ENCODE assay signal across 8 mouse cellular contexts in the genomic region with DNA sequence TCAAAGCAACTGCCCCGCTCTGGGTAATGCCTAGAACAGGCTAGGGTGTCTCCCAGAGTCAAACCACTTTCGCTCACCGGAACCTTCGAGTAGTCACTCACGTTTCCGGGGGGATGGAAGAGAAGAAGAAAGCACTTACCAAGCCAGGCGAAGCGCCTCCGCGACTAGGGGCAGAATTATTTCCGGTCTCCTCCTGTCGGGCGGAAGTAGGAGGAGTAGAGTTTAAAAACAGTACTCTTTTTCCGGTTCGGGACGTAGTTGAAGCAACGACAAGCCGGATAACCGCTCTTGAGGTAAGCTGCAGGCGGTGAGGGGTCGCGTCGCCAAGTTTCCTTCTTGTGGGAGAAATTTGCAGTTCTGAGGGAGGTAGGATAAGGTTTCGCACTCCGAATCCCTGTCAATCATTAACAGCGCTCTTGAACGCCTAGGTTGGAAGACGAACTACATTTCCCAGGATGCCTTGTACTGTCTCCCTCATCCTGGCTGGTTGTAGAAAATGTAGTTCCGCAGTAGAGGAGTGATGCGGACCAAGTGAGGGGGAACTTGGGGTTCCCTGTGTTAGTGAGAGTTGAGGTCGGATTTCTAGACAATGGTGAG. TPM values are rescaled to one million over a fixed set of nuclear protein-coding genes. Genes with fewer than 3 reads are reported as not detected.
DNase-seq lines count a peak whose midpoint lies in the region; ATAC-seq and TF ChIP-seq lines count a peak whose summit lies in the region.

A gene (plus strand): TSS at position 191 of the 597 bp plus-strand sequence.
A gene (minus strand): TSS at position 439 of the 597 bp plus-strand sequence.

- peak; percentile 98 for DNase-seq in c-Kit-positive CD71-positive TER-119-positive erythroid progenitor cells, embryonic 14.5 days (ENCODE audit: low spot score)
- DNase-seq in heart, postnatal 0 days (ENCODE audit: low spot score), result peak; percentile 98
- DNase-seq in kidney, postnatal 4 days, result peak; percentile 95 to 96

- no peaks in the 10 kb centered on the region for H3K9me3 ChIP-seq in E14TG2a.4 (ENCODE audit: low read length)
- no peaks in the 10 kb centered on the region for H3K9me3 ChIP-seq in forebrain, embryonic 12.5 days
- no peaks in the 10 kb centered on the region for H3K9me3 ChIP-seq in heart, postnatal 0 days (replicated peaks; ENCODE audit: control insufficient read depth, low read length)
- H3K9me3 ChIP-seq in liver, embryonic 16.5 days (replicated peaks; ENCODE audit: control insufficient read depth, low read length), result no peaks in the 10 kb centered on the region
- H3K9me3 ChIP-seq in neural tube, embryonic 13.5 days, result no peaks in the 10 kb centered on the region

- peak within 1 kb of the TSS; percentile 87 for H3K27ac ChIP-seq in forebrain, embryonic 12.5 days
- H3K27ac ChIP-seq in heart, postnatal 0 days (ENCODE audit: low read depth), result peak within 1 kb of the TSS; percentile 92
- peak within 1 kb of the TSS; percentile 94 for H3K27ac ChIP-seq in liver, embryonic 16.5 days (ENCODE audit: low read length)
- H3K27ac ChIP-seq in neural tube, embryonic 13.5 days (replicated peaks), result peak within 1 kb of the TSS; percentile 93
- H3K27ac ChIP-seq in testis, adult 2 months (ENCODE audit: control insufficient read depth, insufficient read depth, low read depth, low read length), result peak within 1 kb of the TSS; percentile 98

- peaks cover 12% of the 10 kb centered on the region for H3K36me3 ChIP-seq in E14TG2a.4 (ENCODE audit: insufficient read depth, low read length)
- H3K36me3 ChIP-seq in forebrain, embryonic 12.5 days (replicated peaks), result no peaks in the 10 kb centered on the region
- H3K36me3 ChIP-seq in heart, postnatal 0 days (replicated peaks; ENCODE audit: control insufficient read depth, insufficient read depth, low read length), result no peaks in the 10 kb centered on the region
- H3K36me3 ChIP-seq in liver, embryonic 16.5 days (ENCODE audit: control insufficient read depth, insufficient read depth), result no peaks in the 10 kb centered on the region
- H3K36me3 ChIP-seq in neural tube, embryonic 13.5 days, result no peaks in the 10 kb centered on the region
- no peaks in the 10 kb centered on the region for H3K36me3 ChIP-seq in testis, adult 2 months (ENCODE audit: control insufficient read depth, insufficient read depth, low read length)

- peak within 1 kb of the TSS; percentile 95 for H3K4me3 ChIP-seq in E14TG2a.4 (replicated peaks; ENCODE audit: low read length)
- H3K4me3 ChIP-seq in forebrain, embryonic 12.5 days (replicated peaks), result peak within 1 kb of the TSS; percentile 57
- H3K4me3 ChIP-seq in heart, postnatal 0 days (ENCODE audit: low read depth, low read length), result peak within 1 kb of the TSS; percentile 70
- peak within 1 kb of the TSS; percentile 84 for H3K4me3 ChIP-seq in liver, embryonic 16.5 days (ENCODE audit: low read depth, low read length)
- H3K4me3 ChIP-seq in neural tube, embryonic 13.5 days, result peak within 1 kb of the TSS; percentile 66
- peak within 1 kb of the TSS; percentile 99 for H3K4me3 ChIP-seq in testis, adult 2 months (ENCODE audit: control insufficient read depth, low read depth, low read length)

- WGBS in forebrain, embryonic 12.5 days, result under 1% methylated on average over 31 of the region's 31 CpGs
- 0% methylated on average over 31 of the region's 31 CpGs for WGBS in heart, postnatal 0 days
- WGBS in liver, embryonic 16.5 days (ENCODE audit: insufficient replicate concordance), result 0% methylated on average over 31 of the region's 31 CpGs
- WGBS in neural tube, embryonic 13.5 days, result 1% methylated on average over 31 of the region's 31 CpGs

- H3K27me3 ChIP-seq in E14TG2a.4 (ENCODE audit: insufficient read depth, low read length), result no peaks in the 10 kb centered on the region
- no peaks in the 10 kb centered on the region for H3K27me3 ChIP-seq in forebrain, embryonic 12.5 days
- H3K27me3 ChIP-seq in heart, postnatal 0 days (ENCODE audit: control insufficient read depth, insufficient read depth, low read length), result no peaks in the 10 kb centered on the region
- no peaks in the 10 kb centered on the region for H3K27me3 ChIP-seq in liver, embryonic 16.5 days (ENCODE audit: control insufficient read depth, insufficient read depth, low read depth, low read length)
- no peaks in the 10 kb centered on the region for H3K27me3 ChIP-seq in neural tube, embryonic 13.5 days
- H3K27me3 ChIP-seq in testis, adult 2 months (ENCODE audit: control insufficient read depth, insufficient read depth, low read length), result no peaks in the 10 kb centered on the region

- TF ChIP-seq CTCF in E14TG2a.4 (conservative IDR thresholded peaks at IDR 0.05; ENCODE audit: low read length), result no peak
- TF ChIP-seq CTCF in heart, postnatal 0 days (IDR thresholded peaks at IDR 0.05; ENCODE audit: low read depth), result peak; percentile 21
- TF ChIP-seq CTCF in testis, adult 2 months (IDR thresholded peaks at IDR 0.05; ENCODE audit: control insufficient read depth, insufficient read depth, insufficient replicate concordance, low read depth, low read length), result no peak

- H3K4me1 ChIP-seq in E14TG2a.4 (replicated peaks; ENCODE audit: low read depth, low read length), result peaks cover 73% of the 10 kb centered on the region
- H3K4me1 ChIP-seq in forebrain, embryonic 12.5 days, result peaks cover 39% of the 10 kb centered on the region
- peaks cover 7% of the 10 kb centered on the region; the same call in 1 of the 2 replicates for H3K4me1 ChIP-seq in heart, postnatal 0 days (ENCODE audit: control insufficient read depth, insufficient read depth)
- peaks cover 23% of the 10 kb centered on the region for H3K4me1 ChIP-seq in liver, embryonic 16.5 days (ENCODE audit: control insufficient read depth, low read depth, low read length)
- H3K4me1 ChIP-seq in neural tube, embryonic 13.5 days (replicated peaks), result peaks cover 38% of the 10 kb centered on the region
- peaks cover 15% of the 10 kb centered on the region for H3K4me1 ChIP-seq in testis, adult 2 months (ENCODE audit: control insufficient read depth, insufficient read depth, low read length)

- H3K9ac ChIP-seq in forebrain, embryonic 12.5 days, result peak within 1 kb of the TSS; percentile 59
- peak within 1 kb of the TSS; percentile 53 for H3K9ac ChIP-seq in heart, postnatal 0 days (replicated peaks; ENCODE audit: low read depth, low read length)
- peak within 1 kb of the TSS; percentile 81 for H3K9ac ChIP-seq in liver, embryonic 16.5 days (ENCODE audit: low read depth, low read length)
- peak within 1 kb of the TSS; percentile 76 for H3K9ac ChIP-seq in neural tube, embryonic 13.5 days

- H3K4me2 ChIP-seq in forebrain, embryonic 12.5 days, result peak within 1 kb of the TSS; percentile 69
- peak within 1 kb of the TSS; percentile 76 for H3K4me2 ChIP-seq in heart, postnatal 0 days (ENCODE audit: low read depth, low read length)
- H3K4me2 ChIP-seq in liver, embryonic 16.5 days (ENCODE audit: low read depth, low read length), result peak within 1 kb of the TSS; percentile 64
- H3K4me2 ChIP-seq in neural tube, embryonic 13.5 days, result peak within 1 kb of the TSS; percentile 62

- peak; percentile 89 for TF ChIP-seq EP300 in heart, postnatal 0 days (IDR thresholded peaks at IDR 0.05; ENCODE audit: low read depth)

- peak; percentile 86 for ATAC-seq in forebrain, embryonic 12.5 days (ENCODE audit: low FRiP score)
- ATAC-seq in heart, postnatal 0 days (ENCODE audit: insufficient read depth, low read depth), result peak; percentile 90
- peak; percentile 90 for ATAC-seq in liver, embryonic 16.5 days (ENCODE audit: low read depth)
- peak; percentile 90 for ATAC-seq in neural tube, embryonic 13.5 days (ENCODE audit: low read depth)

- TF ChIP-seq POLR2A in testis, adult 2 months (IDR thresholded peaks at IDR 0.05; ENCODE audit: control insufficient read depth, low read depth, low read length), result peak; percentile 65

RNA-seq across cellular contexts. Expression of the first gene that starts in this region (rescaled TPM):
- polyA plus RNA-seq in forebrain, embryonic 12.5 days (2016; fragmentation: Nextera tagmentation; extraction: Ambion mirVana), result 53.7 and 54.4 TPM in 2 replicates
- 21.5 and 73.9 TPM in 2 replicates for total RNA-seq in heart, postnatal 0 days (2014; rRNA removed; ENCODE audit: low replicate concordance)
- polyA plus RNA-seq in heart, postnatal 0 days (2015; fragmentation: Nextera tagmentation; extraction: Ambion mirVana), result 38.2 and 43.7 TPM in 2 replicates
- polyA plus RNA-seq in liver, embryonic 16.5 days (2015; fragmentation: Nextera tagmentation; extraction: Ambion mirVana), result 23.4 and 23.8 TPM in 2 replicates
- polyA plus RNA-seq in neural tube, embryonic 13.5 days (2015; fragmentation: Nextera tagmentation; extraction: Ambion mirVana), result 58.9 and 65.6 TPM in 2 replicates
- polyA plus RNA-seq in testis, adult 2 months (2012; rRNA removed), result 115 and 123 TPM in 2 replicates

RNA-seq across cellular contexts. Expression of the second gene that starts in this region (rescaled TPM):
- polyA plus RNA-seq in forebrain, embryonic 12.5 days (2016; fragmentation: Nextera tagmentation; extraction: Ambion mirVana), result 17.1 and 18.2 TPM in 2 replicates
- total RNA-seq in heart, postnatal 0 days (2014; rRNA removed; ENCODE audit: low replicate concordance), result 8.3 and 22.0 TPM in 2 replicates
- polyA plus RNA-seq in heart, postnatal 0 days (2015; fragmentation: Nextera tagmentation; extraction: Ambion mirVana), result 12.4 and 13.3 TPM in 2 replicates
- 9.7 and 10.5 TPM in 2 replicates for polyA plus RNA-seq in liver, embryonic 16.5 days (2015; fragmentation: Nextera tagmentation; extraction: Ambion mirVana)
- 16.8 and 17.2 TPM in 2 replicates for polyA plus RNA-seq in neural tube, embryonic 13.5 days (2015; fragmentation: Nextera tagmentation; extraction: Ambion mirVana)
- polyA plus RNA-seq in testis, adult 2 months (2012; rRNA removed), result 27.3 and 27.9 TPM in 2 replicates

Comparison
In these comparisons a context has a peak if more than half of its experiments do, and no peak if none do; other contexts are left out.
1. Peak in every context shown above with its lines: DNase-seq, ATAC-seq, H3K4me3 ChIP-seq and H3K27ac ChIP-seq.